Mouse (Mus musculus) liver, embryonic 16.5 days (tissue): ENCODE data around the gene Sall1. TPM values are rescaled to one million over a fixed set of nuclear protein-coding genes. Genes with fewer than 3 reads are reported as not detected.

Experiments used
- ATAC-seq: fragments of 200-750 bp; cut with Nextera tagmentation; 2 replicates; pipeline ENCODE4 v1.8.0; 2017; ENCODE audit warnings: low read depth, mild to moderate bottlenecking, moderate number of reproducible peaks, moderate library complexity
- H3K27ac ChIP-seq: fragments of 300-500 bp; sonication (generic); 2 replicates; pipeline ENCODE4 v1.5.1; 2014; ENCODE audit warnings: mild to moderate bottlenecking, low read length
- H3K27me3 ChIP-seq: fragments of 300-500 bp; sonication (generic); 2 replicates; pipeline ENCODE4 v1.6.1; 2014; ENCODE audit warnings: low read depth, low read length, mixed read lengths; ENCODE audit not compliant: control insufficient read depth, insufficient read depth
- H3K36me3 ChIP-seq: fragments of 300-500 bp; sonication (generic); 2 replicates; pipeline ENCODE4 v1.6.1; 2014; ENCODE audit warnings: mild to moderate bottlenecking; ENCODE audit not compliant: control insufficient read depth, insufficient read depth
- H3K4me1 ChIP-seq: fragments of 300-500 bp; sonication (generic); 2 replicates; pipeline ENCODE4 v1.6.1; 2014; ENCODE audit warnings: low read depth, low read length, mixed read lengths; ENCODE audit not compliant: control insufficient read depth
- H3K4me2 ChIP-seq: fragments of 300-500 bp; sonication (generic); 2 replicates; pipeline ENCODE4 v1.6.1; 2014; ENCODE audit warnings: low read depth, low read length, mixed read lengths
- H3K4me3 ChIP-seq: fragments of 300-500 bp; sonication (generic); 2 replicates; pipeline ENCODE4 v1.5.1; 2014; ENCODE audit warnings: low read depth, mild to moderate bottlenecking, low read length
- H3K9ac ChIP-seq: fragments of 300-500 bp; sonication (generic); 2 replicates; pipeline ENCODE4 v1.6.1; 2014; ENCODE audit warnings: low read depth, low read length
- H3K9me3 ChIP-seq: fragments of 300-500 bp; sonication (generic); replicated peaks from 2 replicates; pipeline ENCODE4 v1.6.1; 2016; ENCODE audit warnings: low read length; ENCODE audit not compliant: control insufficient read depth
- WGBS: fragments of 180-500 bp; shearing (Covaris S2); extraction: QIAGEN DNeasy Blood & Tissue Kit; methylation state at CpG from one replicate; pipeline ENCODE4 v1.1.7; 2014; ENCODE audit not compliant: insufficient replicate concordance; 5-methylcytosine and 5-hydroxymethylcytosine counted together
- polyA plus RNA-seq: library from polyadenylated mRNA; unstranded; fragments of >200 nt; fragmentation: Nextera tagmentation; extraction: Ambion mirVana; gene quantifications from 2 replicates; pipeline ENCODE4 v1.2.1, GENCODE M21; 2015

Sall1 gene
- polyA plus RNA-seq, 1 experiment from 2014 or later: 1.3 TPM

DNA sequence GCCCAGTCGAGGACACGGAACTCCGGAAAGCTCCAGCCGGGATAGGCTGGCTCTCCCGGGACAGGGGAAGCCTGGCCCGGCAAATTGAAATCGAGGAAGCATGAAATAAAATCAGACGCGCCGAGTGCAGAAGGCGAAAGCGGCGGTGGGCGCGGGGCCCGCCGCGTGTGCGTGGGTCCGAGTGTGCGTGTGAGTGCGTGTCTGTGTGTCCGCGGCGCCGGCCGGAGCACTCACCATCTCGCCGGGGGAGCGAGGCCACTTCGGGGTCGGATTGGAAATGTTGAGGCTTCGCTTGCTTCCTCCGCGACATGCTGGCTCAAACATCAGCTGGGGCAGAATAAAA lies 1.9 kb downstream of the Sall1 start:
- WGBS: under 1% methylated on average over 35 of the region's 35 CpGs
- Histone ChIP-seq H3K4me1 (peaks cover 3% of the 10 kb centered on the region), H3K36me3 (no peaks in the 10 kb centered on the region), H3K9ac (peak overlapping the region; percentile 58), H3K9me3 (no peaks in the 10 kb centered on the region), H3K27me3 (peaks cover 80% of the 10 kb centered on the region), H3K4me2 (peak overlapping the region; percentile 54), H3K4me3 (peak overlapping the region; percentile 57), H3K27ac (peak overlapping the region; percentile 79)
- no peak for ATAC-seq

DNA sequence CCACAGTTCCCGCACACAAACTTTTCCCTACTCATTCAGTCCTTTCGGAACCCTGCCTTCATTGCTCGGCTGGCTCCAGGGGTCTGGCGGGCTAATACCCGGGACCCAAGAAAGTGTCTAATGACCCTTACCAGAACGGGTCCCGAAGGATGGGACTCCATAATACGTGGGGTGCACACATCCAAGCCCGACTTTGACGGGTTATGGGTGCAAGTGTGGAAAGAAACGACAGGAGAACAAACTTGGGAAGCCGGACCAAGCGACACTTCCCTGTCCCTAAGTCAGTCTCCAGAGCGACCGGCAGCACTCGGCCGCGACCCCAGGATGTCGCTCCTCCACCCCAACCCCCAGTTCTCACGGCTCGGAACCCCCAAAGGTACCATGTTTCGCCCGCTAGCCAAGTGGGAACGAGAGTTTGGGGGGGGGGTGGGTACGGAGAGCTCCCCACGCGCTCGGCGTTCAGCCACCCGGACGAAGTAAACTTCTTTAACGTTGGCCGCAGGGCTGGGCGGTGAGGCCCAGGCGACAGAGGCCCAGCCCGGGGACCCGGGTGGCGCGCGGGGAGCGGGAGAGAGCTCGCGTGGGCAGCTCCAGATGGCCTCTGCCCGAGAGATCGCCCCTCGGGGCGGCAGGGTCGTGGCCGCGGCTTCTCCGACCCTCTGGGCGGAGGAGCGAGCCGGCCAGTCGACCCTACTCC lies 2.4 kb downstream of the Sall1 start:
- H3K27ac ChIP-seq: peak overlapping the region; percentile 79
- no peaks in the 10 kb centered on the region for H3K36me3 ChIP-seq
- H3K9me3 ChIP-seq: no peaks in the 10 kb centered on the region
- peak overlapping the region; percentile 54 for H3K4me2 ChIP-seq
- H3K4me1 ChIP-seq: peaks cover 3% of the 10 kb centered on the region
- ATAC-seq: no peak
- H3K4me3 ChIP-seq: peak overlapping the region; percentile 57
- H3K9ac ChIP-seq: peak overlapping the region; percentile 58
- 0% methylated on average over 44 of the region's 55 CpGs for WGBS
- H3K27me3 ChIP-seq: peaks cover 75% of the 10 kb centered on the region

DNA sequence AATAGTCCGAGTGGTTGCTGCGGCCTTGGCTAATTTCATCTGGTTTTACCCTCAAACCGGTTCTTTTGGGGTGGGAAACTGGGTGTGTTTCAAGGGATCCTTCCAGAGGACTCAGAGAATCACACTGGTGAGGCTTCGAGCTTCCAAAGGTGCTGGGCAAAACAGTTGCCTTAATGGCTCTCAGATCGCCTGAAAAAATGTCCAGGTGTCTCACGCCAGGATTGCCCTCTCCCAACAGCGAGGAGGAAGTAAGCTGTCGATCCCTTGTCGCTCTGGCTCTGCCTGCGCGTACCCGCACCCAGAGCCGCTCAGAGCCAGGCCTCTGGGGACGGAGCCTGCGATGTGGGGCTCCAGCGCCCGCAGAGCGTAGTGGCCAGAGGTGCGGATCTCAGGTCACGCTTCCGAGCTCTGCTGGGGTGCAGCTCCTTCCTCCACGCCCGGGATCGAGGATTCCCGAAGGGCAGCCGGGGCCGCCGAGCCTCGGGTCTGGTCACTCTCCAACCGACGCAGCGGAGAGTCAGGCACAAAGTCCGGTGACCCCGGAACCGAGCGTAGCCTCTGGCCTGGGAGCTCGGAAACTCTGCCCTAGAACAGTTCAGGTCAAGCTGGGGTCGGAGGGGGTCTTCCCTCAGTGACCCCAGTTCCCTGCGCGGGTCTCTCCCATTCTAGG lies 3.1 kb downstream of the Sall1 start:
- H3K27ac ChIP-seq: peak overlapping the region; percentile 79
- peak; percentile 30; the same call in 1 of the 2 replicates for ATAC-seq
- no peaks in the 10 kb centered on the region for H3K36me3 ChIP-seq
- peaks cover 68% of the 10 kb centered on the region for H3K27me3 ChIP-seq
- peaks cover 3% of the 10 kb centered on the region for H3K4me1 ChIP-seq
- H3K4me2 ChIP-seq: peak overlapping the region; percentile 54
- 1% methylated on average over 40 of the region's 40 CpGs for WGBS
- H3K9me3 ChIP-seq: no peaks in the 10 kb centered on the region
- H3K4me3 ChIP-seq: peak overlapping the region; percentile 57
- H3K9ac ChIP-seq: peak overlapping the region; percentile 24

DNA sequence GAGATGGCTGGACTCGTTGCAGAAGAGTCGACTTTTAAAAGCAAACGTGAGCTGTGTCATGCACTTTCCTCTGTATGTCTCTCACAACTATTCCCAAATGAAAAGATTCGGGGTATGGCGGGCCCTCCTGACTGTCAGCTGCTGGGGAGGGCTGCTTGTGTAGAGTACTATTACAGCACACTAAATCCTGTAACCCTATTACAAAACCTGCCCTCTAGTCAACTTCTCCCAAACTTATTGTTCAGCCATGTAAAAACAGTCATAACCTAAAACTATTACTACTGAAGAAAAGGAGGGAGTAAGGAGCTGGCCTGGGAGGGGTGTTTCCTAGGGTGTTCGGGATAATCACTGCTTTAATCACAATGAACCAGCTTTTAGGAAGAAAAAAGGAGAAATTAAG lies 4.1 kb downstream of the Sall1 start:
- peaks cover 58% of the 10 kb centered on the region for H3K27me3 ChIP-seq
- H3K9ac ChIP-seq: no peak overlapping the region
- no peak overlapping the region for H3K27ac ChIP-seq
- ATAC-seq: no peak
- no peak overlapping the region; the same call in none of the 2 replicates for H3K4me2 ChIP-seq
- no peaks in the 10 kb centered on the region for H3K36me3 ChIP-seq
- 32% methylated on average over 6 of the region's 6 CpGs for whole genome bisulfite sequencing
- H3K4me3 ChIP-seq: no peak overlapping the region
- peaks cover 3% of the 10 kb centered on the region for H3K4me1 ChIP-seq
- H3K9me3 ChIP-seq: no peaks in the 10 kb centered on the region

DNA sequence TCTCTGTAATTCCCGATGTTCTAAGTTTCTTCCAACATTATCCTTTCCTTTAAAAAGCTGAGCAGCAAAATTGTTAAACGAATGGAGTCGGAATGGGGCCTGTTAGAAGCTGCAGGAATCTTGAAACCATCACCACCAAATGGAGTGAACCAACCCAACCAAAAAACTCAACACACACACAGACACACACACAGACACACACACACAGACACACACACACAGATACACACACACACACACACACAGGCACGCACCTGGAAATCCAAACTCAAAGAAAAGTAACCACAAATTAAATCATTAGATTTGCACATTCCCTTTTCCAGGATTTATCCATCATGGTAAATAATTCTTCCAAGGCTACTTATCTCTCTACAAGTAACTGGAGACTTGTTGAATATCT lies 5.0 kb downstream of the Sall1 start:
- ATAC-seq: no peak
- peaks cover 49% of the 10 kb centered on the region for H3K27me3 ChIP-seq
- 49% methylated on average over 4 of the region's 4 CpGs for WGBS

DNA sequence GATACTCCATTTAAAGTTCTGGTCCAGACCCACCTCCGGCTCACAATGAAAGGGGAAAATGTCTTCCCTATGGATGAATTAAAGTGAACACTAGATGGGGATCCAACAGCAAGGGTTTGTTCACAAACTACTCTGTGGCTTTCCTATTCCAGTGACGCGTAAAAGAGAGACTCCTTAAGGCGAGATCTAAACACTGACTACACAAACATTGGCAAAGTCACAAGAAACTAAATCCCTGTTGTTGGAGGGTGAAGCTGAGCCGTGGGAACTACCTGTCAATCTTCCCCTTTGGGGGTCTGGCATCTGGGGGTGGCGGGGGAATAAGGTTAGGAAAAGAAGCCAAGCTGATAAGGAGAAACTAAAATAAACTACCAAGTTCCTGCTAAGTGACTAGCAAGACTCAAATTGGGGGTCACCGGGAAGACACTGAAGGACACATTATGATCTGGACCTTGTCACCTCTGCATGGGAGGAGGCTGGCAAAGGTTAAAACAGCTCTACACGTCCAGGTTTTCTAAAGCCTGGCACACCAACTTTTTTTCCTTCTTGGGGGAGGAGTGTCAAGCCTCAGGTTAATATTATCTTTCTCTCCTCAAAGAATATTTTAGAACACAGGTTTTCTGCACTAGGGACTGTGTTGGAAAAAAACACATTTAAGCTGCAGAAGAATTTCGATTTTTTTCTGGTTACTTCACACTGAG lies 6.3 kb downstream of the Sall1 start:
- H3K27me3 ChIP-seq: peaks cover 36% of the 10 kb centered on the region
- no peak overlapping the region for H3K4me3 ChIP-seq
- H3K27ac ChIP-seq: no peak overlapping the region
- no peak overlapping the region for H3K9ac ChIP-seq
- WGBS: 18% methylated on average over 9 of the region's 9 CpGs
- ATAC-seq: no peak
- H3K4me1 ChIP-seq: peaks cover 3% of the 10 kb centered on the region
- no peaks in the 10 kb centered on the region for H3K9me3 ChIP-seq
- H3K4me2 ChIP-seq: no peak overlapping the region
- no peaks in the 10 kb centered on the region for H3K36me3 ChIP-seq

More for the DNA sequence above, 5.0 kb downstream of the Sall1 start:
- H3K4me1 ChIP-seq: peaks cover 3% of the 10 kb centered on the region
- H3K9me3 ChIP-seq: no peaks in the 10 kb centered on the region
- no peak overlapping the region for H3K9ac ChIP-seq
- no peak overlapping the region for H3K27ac ChIP-seq
- no peak overlapping the region for H3K4me2 ChIP-seq
- no peaks in the 10 kb centered on the region for H3K36me3 ChIP-seq
- no peak overlapping the region for H3K4me3 ChIP-seq

DNA sequence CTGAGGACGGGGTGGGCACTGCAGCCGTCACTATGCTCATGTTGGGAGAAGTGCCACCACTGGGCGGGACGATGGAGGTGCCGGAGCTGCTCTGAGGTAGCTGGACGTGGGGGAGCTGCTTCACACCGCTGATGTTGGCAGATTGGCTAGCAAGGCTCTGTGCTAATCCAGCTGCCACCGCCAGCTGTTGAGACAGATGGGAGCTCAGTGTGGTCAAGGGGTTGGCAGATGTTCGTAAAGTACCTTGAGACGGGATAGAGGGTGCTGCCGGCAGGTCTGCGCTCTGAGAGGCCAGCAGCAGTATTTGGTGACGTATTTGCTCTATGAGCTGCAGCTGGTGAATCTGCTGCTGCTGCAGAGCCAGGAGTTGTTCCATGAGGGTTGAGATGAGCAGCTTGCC lies 11.6 kb downstream of the Sall1 start:
- Histone ChIP-seq H3K27ac (no peak overlapping the region), H3K4me1 (no peaks in the 10 kb centered on the region; the same call in 1 of the 2 replicates), H3K4me2 (no peak overlapping the region), H3K27me3 (no peaks in the 10 kb centered on the region), H3K36me3 (no peaks in the 10 kb centered on the region), H3K9ac (no peak overlapping the region), H3K4me3 (no peak overlapping the region), H3K9me3 (no peaks in the 10 kb centered on the region)
- no peak for ATAC-seq
- 77% methylated on average over 13 of the region's 13 CpGs for WGBS

DNA sequence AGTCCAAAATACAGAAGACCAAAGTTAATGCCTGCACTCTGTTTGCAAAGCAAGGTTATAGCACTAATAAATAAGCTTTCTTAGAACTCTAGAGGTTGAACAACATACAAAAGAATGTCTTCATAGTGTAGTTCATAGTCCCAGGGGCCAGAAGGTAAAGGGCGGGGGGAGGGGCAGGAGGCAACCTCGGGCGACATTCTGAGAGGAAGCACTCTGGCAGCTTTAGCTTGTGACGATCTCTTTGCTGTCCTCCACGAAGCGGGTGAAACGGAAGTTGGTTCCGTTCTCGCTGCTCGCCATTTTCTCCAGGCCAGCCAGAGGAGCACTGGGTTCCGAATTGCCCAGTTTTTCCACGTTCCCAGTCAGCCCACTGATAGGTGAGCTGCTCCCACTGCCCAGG lies 15.8 kb downstream of the Sall1 start:
- no peak overlapping the region for H3K9ac ChIP-seq
- ATAC-seq: no peak
- no peaks in the 10 kb centered on the region for H3K36me3 ChIP-seq
- no peak overlapping the region for H3K27ac ChIP-seq
- no peaks in the 10 kb centered on the region for H3K4me1 ChIP-seq
- WGBS: 20% methylated on average over 12 of the region's 12 CpGs
- no peaks in the 10 kb centered on the region for H3K9me3 ChIP-seq
- no peak overlapping the region for H3K4me2 ChIP-seq
- H3K27me3 ChIP-seq: peaks cover 8% of the 10 kb centered on the region; the same call in 1 of the 2 replicates
- H3K4me3 ChIP-seq: no peak overlapping the region

DNA sequence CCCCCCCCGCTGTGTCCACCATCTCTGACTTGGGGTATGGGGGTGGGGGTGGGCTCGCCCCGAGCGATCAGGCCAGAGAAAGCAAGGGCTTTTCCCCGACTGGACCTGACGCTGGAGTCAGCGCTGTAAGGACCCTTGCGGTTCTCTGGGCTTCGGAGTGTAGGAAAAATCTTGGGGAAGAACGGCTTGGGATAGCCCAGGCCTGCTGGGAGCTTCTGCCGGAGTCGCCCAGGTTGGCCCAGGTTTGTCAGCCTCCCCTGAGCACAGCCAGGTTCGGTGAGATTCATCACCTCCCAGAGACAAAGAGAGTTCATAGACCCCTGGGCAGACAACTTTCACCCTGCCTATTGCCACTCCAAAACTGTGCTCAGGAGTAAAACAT lies 17.8 kb downstream of the Sall1 start:
- Histone ChIP-seq H3K9me3 (no peaks in the 10 kb centered on the region), H3K36me3 (no peaks in the 10 kb centered on the region), H3K27me3 (peaks cover 8% of the 10 kb centered on the region; the same call in 1 of the 2 replicates), H3K27ac (no peak overlapping the region), H3K4me1 (no peaks in the 10 kb centered on the region), H3K4me3 (peak overlapping the region; percentile 34; the same call in 1 of the 2 replicates), H3K9ac (no peak overlapping the region), H3K4me2 (peak overlapping the region; percentile 38; the same call in 1 of the 2 replicates)
- no peak for ATAC-seq
- 36% methylated on average over 12 of the region's 13 CpGs for WGBS
